Mouse (Mus musculus): ENCODE data around the gene Lrig3. TPM values are rescaled to one million over a fixed set of nuclear protein-coding genes. Genes with fewer than 3 reads are reported as not detected.

Gene Lrig3
- total and polyA plus RNA-seq, 2 experiments from 2014 or later = 0.66 to 2.3 TPM

DNA sequence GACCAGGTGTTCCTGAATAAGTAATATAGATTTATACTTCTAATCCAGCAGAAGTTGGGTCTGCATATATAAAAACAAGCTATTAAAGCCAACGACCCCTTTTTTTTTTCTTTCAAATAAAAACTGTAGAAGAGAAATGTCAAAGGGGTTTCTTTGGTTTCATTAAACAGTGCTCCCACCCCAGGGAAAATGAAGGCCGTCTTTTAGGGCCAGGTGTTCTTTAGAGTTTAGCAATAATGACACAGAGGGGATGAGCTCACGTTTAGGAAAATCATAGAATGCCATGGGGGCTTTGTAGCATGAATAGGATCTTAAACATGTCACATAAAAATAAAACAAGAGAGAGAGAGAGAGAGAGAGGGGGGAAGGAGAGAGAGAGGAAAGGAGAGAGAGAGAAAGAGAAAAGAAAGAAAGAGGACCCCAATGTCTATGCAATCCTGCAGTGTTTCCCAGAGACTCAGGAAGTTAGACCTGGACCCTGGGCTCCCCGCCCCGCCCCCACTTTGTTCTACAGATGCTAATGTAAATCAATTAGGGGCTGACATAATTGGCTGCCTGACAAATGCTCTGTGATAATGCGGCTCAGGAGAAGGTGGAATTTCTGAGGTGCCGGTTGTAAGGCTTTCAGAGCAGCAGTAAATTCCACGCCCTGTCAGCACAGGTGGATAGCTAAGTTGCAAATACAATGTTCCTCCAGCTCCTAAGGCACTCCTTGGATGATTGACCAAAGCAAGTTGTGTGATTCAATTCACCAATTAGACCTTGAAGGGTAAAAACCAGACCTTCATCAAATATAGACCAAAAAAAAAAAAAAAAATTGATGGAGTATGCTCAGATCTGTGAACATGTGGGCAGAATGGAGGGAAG lies 62.8 kb downstream of the Lrig3 start:
- Histone ChIP-seq H3K4me3 (ENCODE audit: low read depth, low read length) (no peak overlapping the region), H3K4me1 (ENCODE audit: control insufficient read depth, insufficient read depth) (no peaks in the 10 kb centered on the region), H3K27me3 (ENCODE audit: control insufficient read depth, insufficient read depth, low read length) (no peaks in the 10 kb centered on the region), H3K9me3 (replicated peaks; ENCODE audit: control insufficient read depth, low read length) (no peaks in the 10 kb centered on the region), H3K4me2 (ENCODE audit: low read depth, low read length) (no peak overlapping the region), H3K9ac (replicated peaks; ENCODE audit: low read depth, low read length) (no peak overlapping the region), H3K27ac (ENCODE audit: low read depth) (no peak overlapping the region), H3K36me3 (replicated peaks; ENCODE audit: control insufficient read depth, insufficient read depth, low read length) (no peaks in the 10 kb centered on the region)
- DNase-seq (ENCODE audit: low spot score) = no peak
- no peak for ATAC-seq (ENCODE audit: insufficient read depth, low read depth)
- 30% methylated on average over 8 of the region's 8 CpGs for WGBS
- no peak for TF ChIP-seq EP300 (IDR thresholded peaks at IDR 0.05; ENCODE audit: low read depth)
- no peak for TF ChIP-seq CTCF (IDR thresholded peaks at IDR 0.05; ENCODE audit: low read depth)

DNA sequence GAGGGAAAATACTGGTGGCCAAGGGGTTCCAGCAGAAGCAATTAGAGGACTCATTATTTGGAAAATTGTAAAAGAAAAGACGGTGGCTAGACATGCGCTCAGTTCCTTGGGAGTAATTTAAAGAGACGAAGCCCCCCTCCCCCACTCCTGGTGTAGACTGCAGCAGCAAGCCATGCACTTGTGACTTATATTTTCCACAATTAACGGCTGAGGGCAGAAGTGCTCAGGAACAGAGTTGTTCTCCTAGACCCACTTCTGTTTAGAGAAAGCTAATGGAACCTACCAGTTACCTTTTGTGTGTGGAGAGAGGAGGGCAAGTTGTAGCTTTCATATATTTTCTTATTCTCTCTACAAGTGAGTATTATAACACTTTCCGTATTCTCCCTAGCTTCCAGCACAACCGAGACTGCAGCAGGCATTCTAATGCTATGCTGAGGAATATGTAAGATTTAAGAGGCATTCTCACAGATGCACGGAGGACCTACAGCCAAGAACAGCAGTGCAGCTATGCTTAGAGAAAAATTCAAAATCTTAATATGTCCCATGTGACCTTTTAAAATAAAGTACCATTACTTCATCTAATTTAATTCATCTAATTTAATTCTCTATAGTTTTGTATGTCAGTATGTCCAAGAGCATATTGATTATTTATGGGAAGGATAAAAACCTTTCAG lies 63.6 kb downstream of the Lrig3 start:
- Histone ChIP-seq H3K4me3 (ENCODE audit: low read depth, low read length) (no peak overlapping the region), H3K4me2 (ENCODE audit: low read depth, low read length) (no peak overlapping the region), H3K27me3 (ENCODE audit: control insufficient read depth, insufficient read depth, low read length) (no peaks in the 10 kb centered on the region), H3K9ac (replicated peaks; ENCODE audit: low read depth, low read length) (no peak overlapping the region), H3K9me3 (replicated peaks; ENCODE audit: control insufficient read depth, low read length) (no peaks in the 10 kb centered on the region), H3K36me3 (replicated peaks; ENCODE audit: control insufficient read depth, insufficient read depth, low read length) (no peaks in the 10 kb centered on the region), H3K4me1 (ENCODE audit: control insufficient read depth, insufficient read depth) (no peaks in the 10 kb centered on the region), H3K27ac (ENCODE audit: low read depth) (no peak overlapping the region)
- 65% methylated on average over 7 of the region's 7 CpGs for WGBS
- TF ChIP-seq EP300 (IDR thresholded peaks at IDR 0.05; ENCODE audit: low read depth) = no peak
- DNase-seq (ENCODE audit: low spot score) (no peak), ATAC-seq (ENCODE audit: insufficient read depth, low read depth) (no peak)

DNA sequence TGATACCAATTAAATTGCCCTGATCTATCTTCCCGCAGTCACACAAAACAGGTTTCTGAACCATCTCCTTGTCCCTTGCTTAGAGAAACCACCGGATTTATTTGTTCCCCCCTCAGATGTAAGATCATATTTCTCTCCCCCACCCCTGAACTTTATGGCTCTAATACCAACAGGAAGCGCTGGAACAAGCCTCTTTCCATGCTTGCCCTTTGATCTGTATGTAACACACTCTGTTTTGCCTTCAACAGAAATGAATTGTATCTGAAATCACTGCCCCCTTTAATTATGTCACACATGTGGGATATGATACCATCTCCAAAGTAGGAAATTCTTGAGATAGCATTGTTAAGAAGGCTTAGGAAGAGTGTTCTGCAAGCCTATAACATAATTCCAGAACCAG lies 90.9 kb downstream of the Lrig3 start:
- 56% methylated on average over 3 of the region's 3 CpGs for WGBS
- Histone ChIP-seq H3K4me1 (ENCODE audit: control insufficient read depth, insufficient read depth) (no peaks in the 10 kb centered on the region), H3K4me3 (ENCODE audit: low read depth, low read length) (no peak overlapping the region), H3K9ac (replicated peaks; ENCODE audit: low read depth, low read length) (no peak overlapping the region), H3K9me3 (replicated peaks; ENCODE audit: control insufficient read depth, low read length) (no peaks in the 10 kb centered on the region), H3K36me3 (replicated peaks; ENCODE audit: control insufficient read depth, insufficient read depth, low read length) (no peaks in the 10 kb centered on the region), H3K4me2 (ENCODE audit: low read depth, low read length) (no peak overlapping the region), H3K27me3 (ENCODE audit: control insufficient read depth, insufficient read depth, low read length) (no peaks in the 10 kb centered on the region), H3K27ac (ENCODE audit: low read depth) (no peak overlapping the region)
- no peak for TF ChIP-seq CTCF (IDR thresholded peaks at IDR 0.05; ENCODE audit: low read depth)
- no peak for TF ChIP-seq EP300 (IDR thresholded peaks at IDR 0.05; ENCODE audit: low read depth)
- DNase-seq (ENCODE audit: low spot score) (no peak), ATAC-seq (ENCODE audit: insufficient read depth, low read depth) (no peak)

DNA sequence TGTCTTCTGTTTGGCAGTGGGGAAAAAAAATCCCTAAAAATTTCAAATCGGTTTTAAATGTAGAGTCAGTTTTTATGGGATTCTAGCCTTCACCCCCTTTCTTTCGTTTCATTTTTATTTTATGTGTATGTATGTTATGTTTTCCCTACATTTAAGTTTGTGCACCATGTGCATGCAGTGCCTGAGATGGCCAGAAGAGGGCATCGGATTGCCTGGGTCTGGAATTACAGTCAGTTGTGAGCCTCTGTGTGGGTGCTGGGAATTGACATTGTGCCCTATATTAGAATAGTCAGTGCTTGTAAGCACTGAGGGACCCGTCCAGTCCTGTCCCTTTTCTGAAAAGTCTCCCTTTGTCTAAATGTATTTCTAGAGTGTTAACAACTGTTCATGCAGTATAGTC lies 96.8 kb downstream of the Lrig3 start:
- Histone ChIP-seq H3K4me1 (ENCODE audit: control insufficient read depth, insufficient read depth) (no peaks in the 10 kb centered on the region), H3K9ac (replicated peaks; ENCODE audit: low read depth, low read length) (no peak overlapping the region), H3K36me3 (replicated peaks; ENCODE audit: control insufficient read depth, insufficient read depth, low read length) (no peaks in the 10 kb centered on the region), H3K9me3 (replicated peaks; ENCODE audit: control insufficient read depth, low read length) (no peaks in the 10 kb centered on the region), H3K27me3 (ENCODE audit: control insufficient read depth, insufficient read depth, low read length) (no peaks in the 10 kb centered on the region), H3K27ac (ENCODE audit: low read depth) (no peak overlapping the region), H3K4me3 (ENCODE audit: low read depth, low read length) (no peak overlapping the region), H3K4me2 (ENCODE audit: low read depth, low read length) (no peak overlapping the region)
- TF ChIP-seq EP300 (IDR thresholded peaks at IDR 0.05; ENCODE audit: low read depth) (no peak), CTCF (IDR thresholded peaks at IDR 0.05; ENCODE audit: low read depth) (no peak)
- WGBS = 73% methylated on average over 4 of the region's 4 CpGs
- ATAC-seq (ENCODE audit: insufficient read depth, low read depth) (no peak), DNase-seq (ENCODE audit: low spot score) (no peak)

Small RNA genes lying within 50 kb of the gene (microRNA-seq; reads per million reads assigned to microRNA genes)
- gene Gm22183 = not detected
